Mouse (Mus musculus): ENCODE measurements at regions not wholly inside any gene's neighbourhood (a gene's known extent, or its start where the extent isn't known, plus 50 kb on each side); places are given as distances from the start of the nearest gene placed in this dataset.

DNA sequence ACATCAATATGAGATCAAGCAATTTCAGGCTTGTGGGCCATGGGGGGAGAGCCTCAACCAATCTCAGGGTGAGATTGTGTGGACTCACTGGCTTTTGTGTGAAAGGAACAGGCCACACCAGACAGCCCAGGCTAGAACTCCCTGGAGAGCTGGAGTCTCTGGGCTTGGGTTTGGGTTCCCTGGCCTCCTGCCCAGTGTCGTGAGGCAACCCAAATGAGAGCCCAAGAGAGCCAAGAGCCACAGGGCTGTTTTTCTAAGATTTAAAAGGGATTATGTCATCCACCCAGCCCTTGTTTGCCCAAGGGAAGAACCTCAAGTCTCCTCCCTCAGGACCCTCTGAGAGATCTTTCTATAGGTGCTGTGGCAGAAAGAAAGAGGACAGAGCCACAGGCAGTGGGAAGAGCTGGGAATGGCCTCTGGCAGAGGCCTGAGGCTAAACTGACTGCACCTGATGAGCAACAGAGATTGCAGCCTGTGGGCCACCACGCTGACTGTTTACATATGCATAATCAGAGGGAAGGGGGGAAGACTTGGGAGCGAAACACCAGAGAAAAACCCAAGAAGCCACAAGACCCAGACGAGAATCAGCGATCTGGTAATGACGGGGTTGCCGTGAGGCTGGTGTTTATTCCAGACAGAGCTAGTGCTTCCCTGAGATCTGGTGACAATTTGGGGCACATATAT lies 92.1 kb downstream of the Bcl2l11 start:
- 0 out of 2 replicates have a peak, but pooled peaks cover 5% of the 10 kb centered on the region for H3K27me3 ChIP-seq
- H3K4me3 ChIP-seq (replicated peaks), result no peak overlapping the region
- no peak overlapping the region for H3K4me2 ChIP-seq
- H3K9me3 ChIP-seq (replicated peaks), result no peaks in the 10 kb centered on the region
- ATAC-seq (replicated peaks; ENCODE audit: low FRiP score), result no peak
- no peak overlapping the region for H3K27ac ChIP-seq
- H3K9ac ChIP-seq, result no peak overlapping the region
- 0 out of 2 replicates have a peak, but pooled peaks cover 3% of the 10 kb centered on the region for H3K4me1 ChIP-seq
- H3K36me3 ChIP-seq, result no peaks in the 10 kb centered on the region
- WGBS, result 67% methylated on average over 7 of the region's 7 CpGs

DNA sequence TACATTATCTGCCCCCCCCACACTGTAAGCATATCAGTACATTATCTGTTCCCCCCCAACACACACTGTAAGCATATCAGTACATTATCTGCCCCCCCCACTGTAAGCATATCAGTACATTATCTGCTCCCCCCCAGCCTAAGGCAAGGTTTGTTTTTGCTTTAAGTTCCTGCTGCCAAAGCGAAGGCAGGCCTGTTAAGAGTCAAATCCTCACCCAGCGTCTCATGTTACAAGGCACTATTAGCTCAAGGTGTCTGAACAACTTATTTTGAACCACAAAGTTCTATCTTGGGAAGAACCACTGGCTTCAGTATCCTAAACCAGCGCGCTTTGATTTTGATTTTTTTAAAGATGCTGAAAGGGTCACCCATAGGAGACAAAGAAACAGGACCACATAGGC lies 93.1 kb downstream of the Bcl2l11 start:
- H3K4me2 ChIP-seq, result no peak overlapping the region
- no peak overlapping the region for H3K9ac ChIP-seq
- H3K4me3 ChIP-seq (replicated peaks), result no peak overlapping the region
- H3K27ac ChIP-seq, result no peak overlapping the region
- ATAC-seq (replicated peaks; ENCODE audit: low FRiP score), result no peak
- H3K36me3 ChIP-seq, result no peaks in the 10 kb centered on the region
- 0 out of 2 replicates have a peak, but pooled peaks cover 3% of the 10 kb centered on the region for H3K4me1 ChIP-seq
- 0 out of 2 replicates have a peak, but pooled peaks cover 2% of the 10 kb centered on the region for H3K27me3 ChIP-seq
- 60% methylated on average over 4 of the region's 4 CpGs for WGBS
- no peaks in the 10 kb centered on the region for H3K9me3 ChIP-seq (replicated peaks)

DNA sequence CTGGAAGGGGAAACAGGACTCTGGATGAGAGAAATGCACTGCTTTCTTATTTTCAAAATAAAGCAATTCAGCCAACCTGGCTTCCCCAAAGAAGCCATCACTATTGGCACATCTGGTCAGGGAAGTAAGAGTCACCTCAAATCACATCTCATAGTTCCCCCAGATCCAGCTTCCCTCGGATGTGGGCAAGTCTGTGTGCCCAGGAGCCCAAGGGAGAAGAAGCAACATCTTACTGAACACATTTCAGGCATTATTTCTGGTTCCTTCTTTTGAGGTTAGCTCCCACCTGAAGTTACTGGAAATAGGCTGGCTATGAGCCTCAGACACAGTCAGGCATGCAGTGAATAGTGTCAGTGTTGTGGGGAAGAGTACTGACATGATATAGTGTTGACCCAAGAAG lies 95.2 kb downstream of the Bcl2l11 start:
- H3K36me3 ChIP-seq, result no peaks in the 10 kb centered on the region
- WGBS, result 85% methylated on average over 1 of the region's 1 CpGs
- ATAC-seq (replicated peaks; ENCODE audit: low FRiP score), result no peak

DNA sequence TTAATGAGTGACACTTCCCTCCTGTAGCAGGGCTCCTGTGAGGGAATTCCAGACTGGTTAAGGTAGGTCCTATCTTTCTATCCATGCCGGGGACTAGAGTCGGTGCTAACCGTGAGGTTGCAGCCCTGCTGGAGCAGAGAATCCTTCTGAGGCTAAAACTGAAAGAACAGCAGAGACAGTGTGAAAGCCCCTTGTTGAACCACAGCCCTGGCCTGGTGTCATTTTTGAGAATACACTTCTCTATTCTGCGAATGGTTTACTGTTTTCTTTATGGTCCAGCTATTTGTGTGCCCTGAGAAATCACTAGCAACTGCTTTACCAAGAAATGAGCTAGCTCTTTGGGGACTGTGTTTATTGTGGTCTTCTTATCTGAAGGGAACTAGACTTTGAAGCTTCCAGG lies 95.8 kb downstream of the Bcl2l11 start:
- no peak overlapping the region for H3K4me2 ChIP-seq
- 0 out of 2 replicates have a peak, but pooled peaks cover 3% of the 10 kb centered on the region for H3K4me1 ChIP-seq
- no peak overlapping the region for H3K27ac ChIP-seq
- no peaks in the 10 kb centered on the region for H3K36me3 ChIP-seq
- 88% methylated on average over 4 of the region's 4 CpGs for WGBS
- no peak for ATAC-seq (replicated peaks; ENCODE audit: low FRiP score)
- H3K27me3 ChIP-seq, result no peaks in the 10 kb centered on the region
- H3K4me3 ChIP-seq (replicated peaks), result no peak overlapping the region
- no peak overlapping the region for H3K9ac ChIP-seq
- H3K9me3 ChIP-seq (replicated peaks), result no peaks in the 10 kb centered on the region

More for the DNA sequence above, 95.2 kb downstream of the Bcl2l11 start:
- H3K4me3 ChIP-seq (replicated peaks), result no peak overlapping the region
- no peaks in the 10 kb centered on the region for H3K9me3 ChIP-seq (replicated peaks)
- H3K4me2 ChIP-seq, result no peak overlapping the region
- H3K4me1 ChIP-seq, result 0 out of 2 replicates have a peak, but pooled peaks cover 3% of the 10 kb centered on the region
- no peaks in the 10 kb centered on the region for H3K27me3 ChIP-seq
- no peak overlapping the region for H3K27ac ChIP-seq
- H3K9ac ChIP-seq, result no peak overlapping the region

GRCm38 (mm10) chr2:128226465-128227047 lies 100.7 kb downstream of the Bcl2l11 start:
- no peaks in the 10 kb centered on the region for H3K27me3 ChIP-seq
- WGBS, result 93% methylated on average over 9 of the region's 9 CpGs
- H3K36me3 ChIP-seq, result no peaks in the 10 kb centered on the region
- ATAC-seq (replicated peaks; ENCODE audit: low FRiP score), result no peak
- H3K4me1 ChIP-seq, result no peaks in the 10 kb centered on the region
- no peak overlapping the region for H3K9ac ChIP-seq
- H3K4me2 ChIP-seq, result no peak overlapping the region
- no peak overlapping the region for H3K27ac ChIP-seq
- H3K4me3 ChIP-seq (replicated peaks), result no peak overlapping the region
- H3K9me3 ChIP-seq (replicated peaks), result no peaks in the 10 kb centered on the region

DNA sequence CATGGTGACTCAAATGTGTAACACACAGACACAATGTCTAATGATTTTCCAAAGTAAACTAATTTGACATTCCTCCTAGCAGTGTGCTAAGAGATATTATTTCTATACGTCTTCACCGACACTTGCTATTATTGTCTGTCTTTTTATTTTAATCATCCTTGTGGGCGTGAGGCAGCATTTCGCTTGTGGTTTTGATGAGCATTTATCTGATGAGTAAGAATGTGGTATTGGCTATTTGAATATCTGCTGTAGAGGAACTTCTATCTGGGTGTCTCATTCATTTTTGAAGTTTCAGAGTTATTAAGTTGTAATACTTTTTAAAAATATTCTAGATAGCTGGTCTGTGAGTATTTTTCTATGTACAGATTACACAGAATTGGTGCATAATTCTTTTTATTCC lies 103.9 kb downstream of the Bcl2l11 start:
- no peak overlapping the region for H3K9ac ChIP-seq
- no peaks in the 10 kb centered on the region for H3K36me3 ChIP-seq
- no peak overlapping the region for H3K4me2 ChIP-seq
- ATAC-seq (replicated peaks; ENCODE audit: low FRiP score), result no peak
- 92% methylated on average over 4 of the region's 4 CpGs for WGBS
- H3K27me3 ChIP-seq, result no peaks in the 10 kb centered on the region
- H3K4me1 ChIP-seq, result peaks cover 9% of the 10 kb centered on the region
- no peak overlapping the region for H3K27ac ChIP-seq
- H3K4me3 ChIP-seq (replicated peaks), result no peak overlapping the region
- no peaks in the 10 kb centered on the region for H3K9me3 ChIP-seq (replicated peaks)

DNA sequence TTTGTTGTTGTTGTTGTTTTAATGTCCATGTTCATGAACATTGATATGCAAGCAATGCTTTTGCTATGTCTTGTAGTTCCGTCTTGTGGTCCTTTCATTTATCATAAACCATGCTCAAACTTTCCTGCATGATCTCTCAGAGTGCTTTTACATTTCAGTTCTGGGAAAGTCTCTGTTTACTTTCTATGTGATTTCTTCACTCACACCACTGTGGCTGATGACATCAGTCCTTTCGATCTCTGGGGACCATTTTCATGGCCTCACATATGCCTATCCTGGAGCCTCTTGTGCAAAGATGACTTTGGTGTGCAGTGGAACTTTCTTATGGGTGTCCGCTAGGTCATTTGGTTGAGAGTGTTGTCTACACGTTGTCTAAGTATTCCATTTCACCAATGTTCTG lies 105.1 kb downstream of the Bcl2l11 start:
- no peaks in the 10 kb centered on the region for H3K9me3 ChIP-seq (replicated peaks)
- H3K9ac ChIP-seq, result no peak overlapping the region
- H3K27ac ChIP-seq, result no peak overlapping the region
- H3K36me3 ChIP-seq, result no peaks in the 10 kb centered on the region
- 94% methylated on average over 4 of the region's 4 CpGs for WGBS
- no peak for ATAC-seq (replicated peaks; ENCODE audit: low FRiP score)
- H3K27me3 ChIP-seq, result no peaks in the 10 kb centered on the region
- H3K4me2 ChIP-seq, result no peak overlapping the region
- H3K4me3 ChIP-seq (replicated peaks), result no peak overlapping the region
- H3K4me1 ChIP-seq, result peaks cover 9% of the 10 kb centered on the region

- Histone ChIP-seq H3K4me2 (no peak overlapping the region), H3K4me1 (peaks cover 9% of the 10 kb centered on the region), H3K36me3 (no peaks in the 10 kb centered on the region), H3K27me3 (no peaks in the 10 kb centered on the region), H3K9ac (no peak overlapping the region), H3K27ac (no peak overlapping the region), H3K9me3 (replicated peaks) (no peaks in the 10 kb centered on the region), H3K4me3 (replicated peaks) (no peak overlapping the region)
- 81% methylated on average over 3 of the region's 3 CpGs for WGBS
- ATAC-seq (replicated peaks; ENCODE audit: low FRiP score), result no peak
Observed at GRCm38 (mm10) chr2:128231338-128231737, 105.5 kb downstream of the Bcl2l11 start.

GRCm38 (mm10) chr2:128232027-128232426 lies 106.2 kb downstream of the Bcl2l11 start:
- Histone ChIP-seq H3K36me3 (no peaks in the 10 kb centered on the region), H3K9ac (no peak overlapping the region), H3K27me3 (no peaks in the 10 kb centered on the region), H3K4me3 (replicated peaks) (no peak overlapping the region), H3K4me1 (peaks cover 9% of the 10 kb centered on the region), H3K9me3 (replicated peaks) (no peaks in the 10 kb centered on the region), H3K4me2 (no peak overlapping the region), H3K27ac (no peak overlapping the region)
- no peak for ATAC-seq (replicated peaks; ENCODE audit: low FRiP score)
- 80% methylated on average over 3 of the region's 3 CpGs for WGBS

DNA sequence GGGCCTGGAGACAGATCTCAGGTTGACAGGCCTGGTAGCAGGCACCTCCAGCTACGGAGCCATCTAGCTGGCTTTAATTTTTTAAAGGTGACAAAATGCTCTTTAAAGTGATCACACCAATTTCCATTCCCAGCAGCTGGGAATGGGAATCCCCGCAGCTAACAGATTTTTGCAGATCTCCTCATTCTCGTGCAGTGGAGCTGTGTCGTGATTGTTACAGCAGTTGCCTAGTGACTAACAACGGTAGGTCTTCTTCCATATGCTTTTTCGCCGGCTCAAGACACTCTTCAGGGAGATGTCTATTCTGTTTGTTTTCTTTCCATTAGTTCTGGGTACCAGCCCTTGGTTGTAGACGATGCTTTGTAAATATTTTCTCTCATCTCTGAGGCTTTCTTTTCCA lies 109.3 kb downstream of the Bcl2l11 start:
- H3K4me3 ChIP-seq (replicated peaks), result no peak overlapping the region
- H3K27me3 ChIP-seq, result no peaks in the 10 kb centered on the region
- H3K4me2 ChIP-seq, result no peak overlapping the region
- H3K9ac ChIP-seq, result no peak overlapping the region
- no peaks in the 10 kb centered on the region for H3K9me3 ChIP-seq (replicated peaks)
- WGBS, result 68% methylated on average over 8 of the region's 8 CpGs
- no peak overlapping the region for H3K27ac ChIP-seq
- ATAC-seq (replicated peaks; ENCODE audit: low FRiP score), result no peak
- H3K4me1 ChIP-seq, result peaks cover 11% of the 10 kb centered on the region
- no peaks in the 10 kb centered on the region for H3K36me3 ChIP-seq

DNA sequence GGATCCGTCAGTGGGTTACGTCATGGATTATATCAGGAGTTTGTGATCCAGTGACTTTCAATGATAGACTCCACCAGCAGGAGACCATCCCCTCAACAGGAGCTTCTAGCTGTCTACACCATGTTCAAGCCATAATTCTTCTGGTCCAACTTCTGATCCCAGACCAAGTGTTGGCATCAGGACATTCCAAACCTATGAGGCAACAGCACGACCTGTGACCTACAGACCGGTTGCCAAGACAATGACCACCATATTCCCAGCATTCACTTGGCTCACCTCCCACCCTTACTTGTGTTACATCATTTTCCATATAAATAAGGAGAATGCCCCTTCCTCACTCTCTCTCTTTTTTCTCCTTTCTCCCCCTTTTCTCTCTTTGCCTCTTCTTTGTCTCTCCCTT lies 113.6 kb downstream of the Bcl2l11 start:
- ATAC-seq (replicated peaks; ENCODE audit: low FRiP score), result no peak
- no peaks in the 10 kb centered on the region for H3K36me3 ChIP-seq
- H3K27me3 ChIP-seq, result no peaks in the 10 kb centered on the region
- 89% methylated on average over 4 of the region's 4 CpGs for WGBS
- H3K27ac ChIP-seq, result no peak overlapping the region
- H3K4me1 ChIP-seq, result peaks cover 19% of the 10 kb centered on the region
- H3K4me3 ChIP-seq (replicated peaks), result no peak overlapping the region
- no peak overlapping the region for H3K4me2 ChIP-seq
- no peak overlapping the region for H3K9ac ChIP-seq
- H3K9me3 ChIP-seq (replicated peaks), result no peaks in the 10 kb centered on the region

DNA sequence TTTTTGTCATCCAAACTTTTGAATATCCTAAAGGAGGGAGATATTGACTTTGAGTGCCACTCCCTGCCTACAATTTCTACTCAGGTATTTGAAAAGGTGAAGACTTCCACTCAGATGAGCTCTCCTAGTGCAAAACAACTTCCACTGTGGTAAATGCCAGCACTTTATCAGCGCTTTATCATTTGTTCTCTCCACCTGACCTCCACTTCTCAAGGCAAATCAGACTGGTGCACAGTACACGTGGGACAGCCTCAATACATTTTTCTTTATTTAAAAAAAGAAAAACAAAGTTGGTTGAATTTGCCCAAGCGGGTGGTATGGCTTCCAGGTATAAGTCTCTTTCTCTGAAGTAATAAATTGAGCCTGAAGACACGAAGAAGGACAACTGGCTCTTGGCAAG lies 114.2 kb downstream of the Bcl2l11 start:
- WGBS, result 57% methylated on average over 4 of the region's 4 CpGs
- no peaks in the 10 kb centered on the region for H3K36me3 ChIP-seq
- H3K4me3 ChIP-seq (replicated peaks), result no peak overlapping the region
- H3K27ac ChIP-seq, result peak overlapping the region; percentile 41; the same call in 1 of the 2 replicates
- peaks cover 19% of the 10 kb centered on the region for H3K4me1 ChIP-seq
- H3K9me3 ChIP-seq (replicated peaks), result no peaks in the 10 kb centered on the region
- no peak for ATAC-seq (replicated peaks; ENCODE audit: low FRiP score)
- no peak overlapping the region for H3K9ac ChIP-seq
- H3K27me3 ChIP-seq, result no peaks in the 10 kb centered on the region
- no peak overlapping the region for H3K4me2 ChIP-seq

Data from kidney, embryonic 15.5 days (tissue).